Mouse (Mus musculus): ENCODE measurements around the gene Patl2. TPM values are rescaled to one million over a fixed set of nuclear protein-coding genes. Genes with fewer than 3 reads are reported as not detected.

Patl2 gene
- polyA plus RNA-seq (2012; ENCODE audit: low replicate concordance) = 0.07 TPM in 1 of 2 replicates, not detected in the other

DNA sequence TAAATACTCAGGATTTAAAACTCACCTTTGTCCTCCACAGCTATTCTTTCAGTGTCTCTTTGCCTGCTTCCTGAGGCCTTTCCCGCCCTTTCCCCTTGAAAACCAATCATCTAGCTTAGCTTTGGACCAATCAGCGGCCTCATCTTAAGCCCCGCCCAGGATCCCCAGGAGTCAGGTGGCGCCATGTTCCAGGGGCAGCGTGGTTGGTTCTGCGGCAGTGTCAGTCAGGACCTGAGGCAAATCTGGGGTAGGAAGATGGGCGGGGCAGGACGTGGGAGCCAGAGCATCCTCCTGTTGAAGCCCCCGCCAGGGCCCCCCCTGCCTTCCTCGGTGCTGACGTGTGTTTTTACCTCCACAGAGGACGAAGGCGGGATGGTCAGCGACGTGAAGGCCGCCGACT, at the start of gene Patl2, which contains the start of gene Terb2:
Gene Patl2 (minus strand): TSS at position 84 of the 400 bp plus-strand sequence.
Gene Terb2 (plus strand): TSS at position 167 of the 400 bp plus-strand sequence.

DNA sequence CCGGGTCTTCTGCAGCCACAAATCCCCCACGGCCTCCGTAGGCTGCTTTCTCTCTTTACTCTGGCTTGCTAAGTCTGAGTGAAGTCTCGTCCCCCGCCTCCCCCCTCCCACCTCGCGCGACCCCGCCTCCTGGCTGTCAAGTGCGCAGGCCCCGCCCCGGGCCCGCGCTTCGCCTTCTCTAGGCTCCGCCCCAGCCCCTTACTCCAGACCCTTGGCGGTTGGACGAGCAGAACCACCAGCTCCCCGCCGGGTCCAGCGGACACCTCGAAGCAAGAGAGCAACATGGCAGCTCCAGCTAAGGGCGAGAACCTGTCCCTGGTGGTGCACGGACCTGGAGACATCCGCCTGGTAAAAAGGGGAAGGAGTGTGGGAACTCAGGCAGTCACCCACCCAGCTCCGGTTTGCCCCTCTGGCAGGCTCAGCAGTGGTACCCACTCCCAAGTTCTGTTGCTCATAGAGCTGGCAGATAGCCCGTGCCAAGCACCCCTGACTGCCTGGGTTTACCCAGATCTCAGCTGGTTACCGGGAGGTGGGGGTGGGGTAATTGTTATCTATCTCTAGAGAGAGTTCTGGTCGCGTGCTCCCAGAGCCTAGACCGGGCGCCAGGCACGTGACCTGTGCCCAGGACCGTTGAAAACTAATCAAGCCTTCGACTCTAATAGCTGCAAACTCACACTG, 48.8 kb upstream of the Patl2 start, which contains the start of gene Sord:
Gene Sord (plus strand): TSS at position 139 of the 678 bp plus-strand sequence.

DNA sequence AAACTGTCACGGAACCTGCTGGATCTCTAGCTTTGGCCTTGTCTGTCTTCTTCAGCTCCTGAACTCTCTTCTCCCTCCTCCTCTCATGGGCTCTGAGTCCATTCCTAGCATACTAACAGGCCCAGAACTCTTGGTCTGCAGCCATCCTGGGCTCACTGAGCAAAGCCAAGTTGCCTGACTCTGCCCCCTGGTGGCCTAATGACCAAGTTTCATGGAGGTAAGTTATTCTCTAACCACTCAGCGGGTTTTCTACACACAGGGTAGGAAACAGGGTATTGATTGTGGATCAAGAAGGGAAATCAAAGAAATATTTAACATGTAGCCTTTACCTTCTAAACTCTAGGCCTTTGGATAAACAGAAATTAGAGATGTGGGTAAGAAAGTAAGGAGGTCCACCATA, 25.3 kb downstream of the Patl2 start, which contains the start of gene Trim69:
Gene Trim69 (plus strand): TSS at position 21 of the 400 bp plus-strand sequence.

DNA sequence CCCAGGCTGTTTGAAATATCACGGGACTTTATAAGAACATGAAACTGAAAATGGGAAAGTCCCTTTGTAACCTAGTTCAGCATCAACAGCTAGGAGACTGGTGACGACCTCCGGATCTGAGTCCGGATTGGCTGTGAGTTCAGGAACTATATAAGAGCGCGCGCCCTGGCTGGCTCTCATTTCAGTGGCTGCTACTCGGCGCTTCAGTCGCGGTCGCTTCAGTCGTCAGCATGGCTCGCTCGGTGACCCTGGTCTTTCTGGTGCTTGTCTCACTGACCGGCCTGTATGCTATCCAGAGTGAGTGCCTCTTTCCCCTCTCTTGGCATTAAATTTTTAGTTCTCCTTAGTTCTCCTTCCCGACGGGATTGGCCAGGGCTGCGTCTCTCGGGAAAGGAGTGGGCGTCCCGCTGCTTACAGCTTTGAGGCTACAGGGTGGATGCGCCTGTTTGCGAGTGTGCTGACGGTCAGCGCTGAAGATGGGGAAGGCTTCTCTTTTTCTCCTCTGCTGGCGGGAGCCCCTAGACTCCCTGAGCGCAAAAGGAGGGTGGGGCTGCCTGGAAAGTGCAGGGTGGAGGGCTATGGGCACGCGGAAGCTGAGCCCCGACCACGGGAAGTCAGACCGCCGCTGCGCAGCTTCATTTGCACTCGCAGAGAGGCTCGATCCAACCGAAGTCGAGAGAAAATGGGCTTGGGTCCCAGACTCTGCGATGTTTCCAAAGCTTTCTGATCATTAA, 38.3 kb downstream of the Patl2 start, which contains the start of gene B2m:
Gene B2m (plus strand): TSS at position 179 of the 734 bp plus-strand sequence.

DNA sequence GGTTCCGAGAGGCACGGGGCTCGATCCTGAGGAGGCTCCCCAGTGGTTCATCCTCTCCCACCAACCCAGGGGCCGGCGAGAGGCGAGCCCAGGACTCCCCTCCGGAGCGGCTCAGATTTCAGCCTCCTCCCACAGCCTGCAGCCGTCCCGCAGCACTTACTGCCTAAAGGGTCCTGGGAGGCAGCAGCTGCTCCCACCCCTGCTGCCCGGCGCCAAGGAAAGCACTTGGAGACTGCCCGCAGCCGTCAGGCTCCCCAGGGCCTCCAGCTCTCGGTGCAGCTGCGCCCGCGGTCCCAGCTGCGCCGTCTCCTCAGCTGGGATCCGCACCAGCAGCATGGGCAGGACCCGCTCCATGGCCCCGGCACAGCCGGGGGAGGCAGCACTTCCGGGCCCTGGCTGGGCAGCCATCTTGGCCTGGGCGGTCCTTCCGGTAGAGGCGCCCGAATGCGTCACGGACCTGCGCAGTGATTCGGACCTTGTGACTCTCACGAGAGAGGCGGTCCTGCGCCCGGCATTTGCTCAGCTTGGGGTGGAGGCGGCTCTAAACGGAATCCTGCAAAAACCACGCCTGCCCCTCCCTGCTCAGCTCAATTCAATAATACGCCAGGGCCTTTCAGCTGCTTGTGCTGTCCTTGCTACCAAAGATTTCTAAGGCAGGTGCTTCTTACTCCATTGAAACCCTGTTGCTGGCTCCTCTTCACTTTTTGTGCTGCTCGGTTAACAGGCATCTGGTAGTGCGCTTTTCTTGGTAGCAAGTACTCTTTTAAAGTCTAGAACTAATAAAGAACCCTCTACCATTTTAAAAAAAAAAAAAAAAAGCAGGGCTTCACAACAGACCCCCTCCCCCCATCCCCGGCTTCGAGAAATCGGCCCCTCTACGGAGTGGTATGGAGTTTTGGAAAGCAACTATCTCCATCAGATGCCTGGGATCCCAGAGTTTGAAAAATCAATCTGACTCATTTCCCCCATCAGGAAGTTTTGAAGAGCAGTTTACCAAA, 67.7 kb downstream of the Patl2 start, which contains the start of gene Spg11:
Gene Spg11 (minus strand): TSS at position 426 of the 998 bp plus-strand sequence.

Other genes starting within 250 kb of the Patl2 start
- 2.5 and 4.1 TPM in 2 replicates for gene Ctdspl2, start 230.2 kb downstream of the Patl2 start, polyA plus RNA-seq (2012; ENCODE audit: low replicate concordance)
- 0.26 TPM in 1 of 2 replicates, not detected in the other for gene Mageb3, start 230.1 kb downstream of the Patl2 start, polyA plus RNA-seq (2012; ENCODE audit: low replicate concordance)
- 75.5 and 106 TPM in 2 replicates for gene Eif3j1, start 157.6 kb downstream of the Patl2 start, polyA plus RNA-seq (2012; ENCODE audit: low replicate concordance)
- gene Spg11, start 67.8 kb downstream of the Patl2 start, polyA plus RNA-seq (2012; ENCODE audit: low replicate concordance) = 0.95 and 1.5 TPM in 2 replicates
- 35.5 and 49.1 TPM in 2 replicates for gene B2m, start 38.5 kb downstream of the Patl2 start, polyA plus RNA-seq (2012; ENCODE audit: low replicate concordance)
- 0.10 TPM in 1 of 2 replicates, not detected in the other for gene Trim69, start 25.5 kb downstream of the Patl2 start, polyA plus RNA-seq (2012; ENCODE audit: low replicate concordance)
- gene Terb2, start 83 bp upstream of the Patl2 start, polyA plus RNA-seq (2012; ENCODE audit: low replicate concordance) = not detected in 2 replicates
- 4.3 and 4.7 TPM in 2 replicates for gene Sord, start 48.6 kb upstream of the Patl2 start, polyA plus RNA-seq (2012; ENCODE audit: low replicate concordance)
- not detected in 2 replicates for gene Duox2, start 112.3 kb upstream of the Patl2 start, polyA plus RNA-seq (2012; ENCODE audit: low replicate concordance)
- not detected in 2 replicates for gene Duoxa2, start 112.7 kb upstream of the Patl2 start, polyA plus RNA-seq (2012; ENCODE audit: low replicate concordance)
- not detected in 2 replicates for gene Duoxa1, start 127.5 kb upstream of the Patl2 start, polyA plus RNA-seq (2012; ENCODE audit: low replicate concordance)
- gene Duox1, start 129.5 kb upstream of the Patl2 start, polyA plus RNA-seq (2012; ENCODE audit: low replicate concordance) = not detected in 2 replicates
- 15.5 and 30.8 TPM in 2 replicates for gene Shf, start 183.0 kb upstream of the Patl2 start, polyA plus RNA-seq (2012; ENCODE audit: low replicate concordance)
- 0.11 and 0.17 TPM in 2 replicates for gene Slc28a2, start 240.3 kb upstream of the Patl2 start, polyA plus RNA-seq (2012; ENCODE audit: low replicate concordance)